Comparison of ENCODE assay signal across 8 mouse cellular contexts in the genomic region with DNA sequence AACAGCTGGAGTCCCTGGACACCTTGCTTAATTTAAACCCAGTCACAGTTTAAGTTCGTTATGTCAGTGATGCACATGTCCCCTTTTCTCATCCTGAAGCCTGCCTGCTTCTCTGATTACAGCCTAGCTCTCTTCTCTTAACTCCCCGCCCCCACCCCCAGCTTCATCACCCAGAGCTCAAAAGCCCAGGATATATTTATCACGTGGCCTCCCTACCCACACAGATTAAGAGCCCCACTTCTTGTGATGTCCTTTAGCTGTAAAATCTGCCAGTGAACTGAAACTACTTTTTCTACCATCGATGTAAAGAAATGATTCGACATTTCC. TPM values are rescaled to one million over a fixed set of nuclear protein-coding genes. Genes with fewer than 3 reads are reported as not detected.
DNase-seq lines count a peak whose midpoint lies in the region; ATAC-seq lines count a peak whose summit lies in the region.

No protein-coding gene starts in this region.

- peaks cover 9% of the 10 kb centered on the region; the same call in 1 of the 2 replicates for H3K4me1 ChIP-seq in lung, embryonic 16.5 days (replicated peaks; ENCODE audit: control insufficient read depth, insufficient read depth, low read length)
- H3K4me1 ChIP-seq in hindbrain, embryonic 16.5 days (ENCODE audit: control insufficient read depth, insufficient read depth, low read depth, low read length), result peaks cover 13% of the 10 kb centered on the region
- peaks cover 19% of the 10 kb centered on the region for H3K4me1 ChIP-seq in midbrain, embryonic 15.5 days

- no peaks in the 10 kb centered on the region for H3K36me3 ChIP-seq in lung, embryonic 16.5 days (ENCODE audit: control insufficient read depth, insufficient read depth, low read length)
- no peaks in the 10 kb centered on the region for H3K36me3 ChIP-seq in hindbrain, embryonic 16.5 days (ENCODE audit: control insufficient read depth, insufficient read depth, low read length)
- H3K36me3 ChIP-seq in midbrain, embryonic 15.5 days (replicated peaks), result no peaks in the 10 kb centered on the region

- H3K4me2 ChIP-seq in lung, embryonic 16.5 days (ENCODE audit: low read depth, low read length), result peak overlapping the region; percentile 93
- peak overlapping the region; percentile 68 for H3K4me2 ChIP-seq in hindbrain, embryonic 16.5 days (ENCODE audit: low read length)
- H3K4me2 ChIP-seq in midbrain, embryonic 15.5 days, result peak overlapping the region; percentile 68

- peak overlapping the region; percentile 80 for H3K27ac ChIP-seq in lung, embryonic 16.5 days (ENCODE audit: low read length)
- peak overlapping the region; percentile 88 for H3K27ac ChIP-seq in hindbrain, embryonic 16.5 days (ENCODE audit: low read depth, low read length)
- peak overlapping the region; percentile 91 for H3K27ac ChIP-seq in midbrain, embryonic 15.5 days

- no peak for ATAC-seq in lung, embryonic 16.5 days (ENCODE audit: low read depth)
- ATAC-seq in hindbrain, embryonic 16.5 days, result no peak
- ATAC-seq in midbrain, embryonic 15.5 days (replicated peaks), result no peak

- peak overlapping the region; percentile 66 for H3K4me3 ChIP-seq in lung, embryonic 16.5 days (ENCODE audit: low read length)
- H3K4me3 ChIP-seq in hindbrain, embryonic 16.5 days (ENCODE audit: low read length), result peak overlapping the region; percentile 56
- peak overlapping the region; percentile 44 for H3K4me3 ChIP-seq in midbrain, embryonic 15.5 days

- 15% methylated on average over 5 of the region's 5 CpGs for WGBS in lung, embryonic 16.5 days
- 21% methylated on average over 5 of the region's 5 CpGs for whole genome bisulfite sequencing in hindbrain, embryonic 16.5 days
- WGBS in midbrain, embryonic 15.5 days, result 21% methylated on average over 5 of the region's 5 CpGs

- no peak for DNase-seq in lung, postnatal 10 days
- DNase-seq in c-Kit-positive CD71-positive TER-119-positive erythroid progenitor cells, embryonic 14.5 days (ENCODE audit: low spot score), result peak; percentile 23
- DNase-seq in urinary bladder, postnatal 36 days (ENCODE audit: low spot score in 2 of 2), result no peak
- DNase-seq in layer of hippocampus, adult 11-12 months (ENCODE audit: low spot score), result no peak
- no peak for DNase-seq in natural killer cell, adult 2 months (ENCODE audit: low spot score in 2 of 2)

- H3K9ac ChIP-seq in lung, embryonic 16.5 days (ENCODE audit: low read length), result peak overlapping the region; percentile 77
- H3K9ac ChIP-seq in hindbrain, embryonic 16.5 days (ENCODE audit: low read depth, low read length), result peak overlapping the region; percentile 78
- H3K9ac ChIP-seq in midbrain, embryonic 15.5 days, result peak overlapping the region; percentile 64

- no peaks in the 10 kb centered on the region for H3K9me3 ChIP-seq in lung, embryonic 16.5 days (ENCODE audit: control insufficient read depth, low read length)
- no peaks in the 10 kb centered on the region for H3K9me3 ChIP-seq in hindbrain, embryonic 16.5 days (ENCODE audit: control insufficient read depth, low read length)
- no peaks in the 10 kb centered on the region for H3K9me3 ChIP-seq in midbrain, embryonic 15.5 days

- no peaks in the 10 kb centered on the region for H3K27me3 ChIP-seq in lung, embryonic 16.5 days (ENCODE audit: control insufficient read depth, insufficient read depth, low read depth, low read length)
- H3K27me3 ChIP-seq in hindbrain, embryonic 16.5 days (replicated peaks; ENCODE audit: control insufficient read depth, insufficient read depth, low read length), result no peaks in the 10 kb centered on the region
- H3K27me3 ChIP-seq in midbrain, embryonic 15.5 days (replicated peaks), result no peaks in the 10 kb centered on the region

RNA-seq across cellular contexts. Expression of a gene that starts 1.0 kb away (rescaled TPM):
- polyA plus RNA-seq in lung, embryonic 16.5 days (2015; fragmentation: Nextera tagmentation; extraction: Ambion mirVana), result 68.6 and 68.9 TPM in 2 replicates
- polyA plus RNA-seq in hindbrain, embryonic 16.5 days (2015; fragmentation: Nextera tagmentation; extraction: Ambion mirVana), result 213 and 218 TPM in 2 replicates
- polyA plus RNA-seq in midbrain, embryonic 15.5 days (2015; fragmentation: Nextera tagmentation; extraction: Ambion mirVana), result 175 and 186 TPM in 2 replicates
